Mouse (Mus musculus): ENCODE measurements around the gene Hsd11b1. TPM values are rescaled to one million over a fixed set of nuclear protein-coding genes. Genes with fewer than 3 reads are reported as not detected.

Gene Hsd11b1
- total and polyA plus RNA-seq, 2 experiments from 2014 or later = 1.6 to 7.3 TPM

GRCm38 (mm10) chr1:193305386-193305785, 41.5 kb upstream of the Hsd11b1 start:
- no peak for DNase-seq (ENCODE audit: low spot score)
- TF ChIP-seq EP300 (IDR thresholded peaks at IDR 0.05; ENCODE audit: low read depth) (no peak), CTCF (IDR thresholded peaks at IDR 0.05; ENCODE audit: low read depth) (no peak)
- H3K27ac ChIP-seq (ENCODE audit: low read depth) = no peak overlapping the region
- H3K4me2 ChIP-seq (ENCODE audit: low read depth, low read length) = no peak overlapping the region
- H3K36me3 ChIP-seq (replicated peaks; ENCODE audit: control insufficient read depth, insufficient read depth, low read length) = no peaks in the 10 kb centered on the region
- no peak for ATAC-seq (ENCODE audit: insufficient read depth, low read depth)
- H3K9me3 ChIP-seq (replicated peaks; ENCODE audit: control insufficient read depth, low read length) = no peaks in the 10 kb centered on the region
- no peaks in the 10 kb centered on the region for H3K27me3 ChIP-seq (ENCODE audit: control insufficient read depth, insufficient read depth, low read length)
- 0 out of 2 replicates have a peak, but pooled peaks cover 6% of the 10 kb centered on the region for H3K4me1 ChIP-seq (ENCODE audit: control insufficient read depth, insufficient read depth)
- no peak overlapping the region for H3K9ac ChIP-seq (replicated peaks; ENCODE audit: low read depth, low read length)
- 63% methylated on average over 7 of the region's 7 CpGs for WGBS
- H3K4me3 ChIP-seq (ENCODE audit: low read depth, low read length) = no peak overlapping the region

- TF ChIP-seq EP300 (IDR thresholded peaks at IDR 0.05; ENCODE audit: low read depth) = no peak
- TF ChIP-seq CTCF (IDR thresholded peaks at IDR 0.05; ENCODE audit: low read depth) = no peak
- H3K4me3 ChIP-seq (ENCODE audit: low read depth, low read length) = no peak overlapping the region
- H3K9ac ChIP-seq (replicated peaks; ENCODE audit: low read depth, low read length) = no peak overlapping the region
- DNase-seq (ENCODE audit: low spot score) = no peak
- no peak overlapping the region for H3K4me2 ChIP-seq (ENCODE audit: low read depth, low read length)
- H3K9me3 ChIP-seq (replicated peaks; ENCODE audit: control insufficient read depth, low read length) = no peaks in the 10 kb centered on the region
- no peaks in the 10 kb centered on the region for H3K27me3 ChIP-seq (ENCODE audit: control insufficient read depth, insufficient read depth, low read length)
- H3K27ac ChIP-seq (ENCODE audit: low read depth) = no peak overlapping the region
- WGBS = 48% methylated on average over 2 of the region's 2 CpGs
- ATAC-seq (ENCODE audit: insufficient read depth, low read depth) = no peak
- H3K4me1 ChIP-seq (ENCODE audit: control insufficient read depth, insufficient read depth) = no peaks in the 10 kb centered on the region
- no peaks in the 10 kb centered on the region for H3K36me3 ChIP-seq (replicated peaks; ENCODE audit: control insufficient read depth, insufficient read depth, low read length)
Measured at GRCm38 (mm10) chr1:193303096-193303495, 39.2 kb upstream of the Hsd11b1 start.

GRCm38 (mm10) chr1:193302093-193302405, 38.2 kb upstream of the Hsd11b1 start:
- Histone ChIP-seq H3K27me3 (ENCODE audit: control insufficient read depth, insufficient read depth, low read length) (no peaks in the 10 kb centered on the region), H3K9ac (replicated peaks; ENCODE audit: low read depth, low read length) (no peak overlapping the region), H3K4me2 (ENCODE audit: low read depth, low read length) (no peak overlapping the region), H3K4me1 (ENCODE audit: control insufficient read depth, insufficient read depth) (no peaks in the 10 kb centered on the region), H3K9me3 (replicated peaks; ENCODE audit: control insufficient read depth, low read length) (no peaks in the 10 kb centered on the region), H3K36me3 (replicated peaks; ENCODE audit: control insufficient read depth, insufficient read depth, low read length) (no peaks in the 10 kb centered on the region), H3K27ac (ENCODE audit: low read depth) (no peak overlapping the region), H3K4me3 (ENCODE audit: low read depth, low read length) (no peak overlapping the region)
- WGBS = 57% methylated on average over 8 of the region's 8 CpGs
- DNase-seq (ENCODE audit: low spot score) (no peak), ATAC-seq (ENCODE audit: insufficient read depth, low read depth) (0 out of 2 replicates have a peak, but pooled peaks have one; percentile 8)
- TF ChIP-seq CTCF (IDR thresholded peaks at IDR 0.05; ENCODE audit: low read depth) (no peak), EP300 (IDR thresholded peaks at IDR 0.05; ENCODE audit: low read depth) (no peak)

- H3K4me2 ChIP-seq (ENCODE audit: low read depth, low read length) = no peak overlapping the region
- H3K4me1 ChIP-seq (ENCODE audit: control insufficient read depth, insufficient read depth) = no peaks in the 10 kb centered on the region
- WGBS = 51% methylated on average over 6 of the region's 6 CpGs
- DNase-seq (ENCODE audit: low spot score) = no peak
- ATAC-seq (ENCODE audit: insufficient read depth, low read depth) = peak; percentile 49; the same call in 1 of the 2 replicates
- H3K4me3 ChIP-seq (ENCODE audit: low read depth, low read length) = no peak overlapping the region
- H3K27ac ChIP-seq (ENCODE audit: low read depth) = no peak overlapping the region
- H3K9ac ChIP-seq (replicated peaks; ENCODE audit: low read depth, low read length) = no peak overlapping the region
- no peaks in the 10 kb centered on the region for H3K27me3 ChIP-seq (ENCODE audit: control insufficient read depth, insufficient read depth, low read length)
- H3K36me3 ChIP-seq (replicated peaks; ENCODE audit: control insufficient read depth, insufficient read depth, low read length) = no peaks in the 10 kb centered on the region
- TF ChIP-seq EP300 (IDR thresholded peaks at IDR 0.05; ENCODE audit: low read depth) (no peak), CTCF (IDR thresholded peaks at IDR 0.05; ENCODE audit: low read depth) (no peak)
- no peaks in the 10 kb centered on the region for H3K9me3 ChIP-seq (replicated peaks; ENCODE audit: control insufficient read depth, low read length)
Measured at GRCm38 (mm10) chr1:193301216-193302092, 37.6 kb upstream of the Hsd11b1 start.

- Histone ChIP-seq H3K27me3 (ENCODE audit: control insufficient read depth, insufficient read depth, low read length) (no peaks in the 10 kb centered on the region), H3K27ac (ENCODE audit: low read depth) (no peak overlapping the region), H3K36me3 (replicated peaks; ENCODE audit: control insufficient read depth, insufficient read depth, low read length) (no peaks in the 10 kb centered on the region), H3K9me3 (replicated peaks; ENCODE audit: control insufficient read depth, low read length) (no peaks in the 10 kb centered on the region), H3K4me3 (ENCODE audit: low read depth, low read length) (no peak overlapping the region), H3K4me1 (ENCODE audit: control insufficient read depth, insufficient read depth) (no peaks in the 10 kb centered on the region), H3K9ac (replicated peaks; ENCODE audit: low read depth, low read length) (no peak overlapping the region), H3K4me2 (ENCODE audit: low read depth, low read length) (no peak overlapping the region)
- TF ChIP-seq CTCF (IDR thresholded peaks at IDR 0.05; ENCODE audit: low read depth) (no peak), EP300 (IDR thresholded peaks at IDR 0.05; ENCODE audit: low read depth) (no peak)
- ATAC-seq (ENCODE audit: insufficient read depth, low read depth) (no peak), DNase-seq (ENCODE audit: low spot score) (no peak)
- 68% methylated on average over 1 of the region's 1 CpGs for WGBS
Measured at GRCm38 (mm10) chr1:193299995-193300394, 36.1 kb upstream of the Hsd11b1 start.

All from heart, postnatal 0 days (tissue).